Mouse (Mus musculus) layer of hippocampus, postnatal 10 days (tissue): ENCODE data around the gene Yaf2. TPM values are rescaled to one million over a fixed set of nuclear protein-coding genes. Genes with fewer than 3 reads are reported as not detected.
"Not testable (repeated sequence)": the region's sequence is repeated elsewhere in the genome, so short reads cannot be mapped to it uniquely, and the experiment has no call there.

Experiments
- DNase-seq, 2 experiments: peaks; one replicate each; pipeline ENCODE4 v3.0.0; 2021; ENCODE audit warnings: low spot score in 2 of 2
- long read RNA-seq: library from polyadenylated mRNA; stranded (forward); transcript quantifications from one replicate; pipeline ENCODE4 v2.0.0, GENCODE M21; 2023
- total RNA-seq, 2 experiments: library from RNA; stranded (reverse); gene quantifications; 2 replicates each; pipeline ENCODE4 v1.2.3; 2021

The Yaf2 gene
- 10 to 100 TPM; 79.8 to 84.7 TPM for total RNA-seq
- long read RNA-seq, transcript Yaf2-202 (5 exons, 1,870 nt): minor isoform, 96 of 253 reads
- long read RNA-seq, transcript Yaf2-201 (4 exons, 1,676 nt): major isoform, 129 of 253 reads
- long read RNA-seq, partial matches to known transcripts: 26 of 253 reads
- long read RNA-seq, other reads (novel, unspliced or antisense): 2 of 253 reads

DNA sequence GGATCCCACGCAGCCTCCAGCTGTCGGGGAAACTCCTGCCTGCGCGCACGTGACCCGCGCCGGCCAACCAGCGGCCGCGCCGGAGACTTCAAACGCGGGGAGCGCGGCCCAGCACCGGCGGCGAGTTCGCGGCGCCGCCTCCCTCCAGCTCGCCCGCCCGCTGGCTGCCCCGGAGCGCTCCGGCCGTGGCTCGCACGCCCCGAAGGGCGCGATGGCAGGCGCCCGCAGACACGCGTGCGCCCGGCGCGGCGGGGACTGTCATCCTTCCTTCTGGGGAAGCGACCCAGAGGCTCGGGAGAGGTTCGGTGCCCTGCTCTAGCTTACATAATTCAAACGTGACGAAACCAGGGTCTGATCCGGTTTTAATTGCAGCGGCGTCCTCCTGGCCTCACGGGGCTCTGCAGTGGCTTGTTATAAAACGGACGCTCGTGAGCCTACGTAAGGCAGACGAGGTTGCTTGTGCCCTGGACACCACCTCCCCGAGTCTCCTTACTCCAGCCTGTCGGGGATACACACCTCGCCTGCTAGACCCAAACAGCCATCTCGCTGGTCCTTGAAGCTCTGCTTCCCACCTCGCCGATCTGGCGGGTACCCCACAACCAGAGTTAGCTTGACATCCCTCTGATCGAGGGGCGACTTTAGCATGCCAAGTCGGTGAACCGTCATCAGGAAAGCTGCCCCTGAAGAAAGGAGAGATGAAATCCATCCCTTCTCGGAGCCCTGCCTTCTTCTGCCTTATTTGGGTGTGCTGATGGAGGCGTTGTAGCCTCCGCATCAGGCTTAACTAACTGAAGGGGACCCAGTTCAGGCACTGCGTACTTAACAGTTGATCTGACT lies at the start of gene Yaf2:
Gene Yaf2, minus strand, starts transcription at position 11 of the 837 bp plus-strand sequence.
- peak; percentile 75 to 87 for DNase-seq

- no peak for DNase-seq
Observed at GRCm38 (mm10) chr15:93381337-93381736, 44.6 kb upstream of the Yaf2 start.

- DNase-seq: no peak
Observed at GRCm38 (mm10) chr15:93379177-93379576, 42.4 kb upstream of the Yaf2 start.

DNA sequence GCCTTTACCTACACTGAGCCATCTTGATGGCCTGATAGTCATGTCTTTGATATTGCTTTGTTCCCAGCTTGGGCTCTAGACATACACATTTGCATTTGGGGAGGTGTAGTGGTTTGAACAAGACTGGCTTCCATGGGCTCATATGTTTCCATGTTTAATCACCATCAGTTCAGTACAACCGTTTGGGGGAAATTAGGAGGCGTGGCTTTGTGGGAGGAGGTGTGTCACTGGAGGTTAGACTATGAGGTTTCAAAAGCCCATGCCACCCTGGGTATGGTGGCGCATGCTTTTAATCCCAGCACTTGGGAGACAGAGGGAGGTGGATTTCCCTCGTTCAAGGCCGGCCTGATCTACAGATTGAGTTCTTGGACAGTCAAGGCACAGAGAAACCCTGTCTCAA lies 39.0 kb upstream of the Yaf2 start:
- DNase-seq: no peak

DNA sequence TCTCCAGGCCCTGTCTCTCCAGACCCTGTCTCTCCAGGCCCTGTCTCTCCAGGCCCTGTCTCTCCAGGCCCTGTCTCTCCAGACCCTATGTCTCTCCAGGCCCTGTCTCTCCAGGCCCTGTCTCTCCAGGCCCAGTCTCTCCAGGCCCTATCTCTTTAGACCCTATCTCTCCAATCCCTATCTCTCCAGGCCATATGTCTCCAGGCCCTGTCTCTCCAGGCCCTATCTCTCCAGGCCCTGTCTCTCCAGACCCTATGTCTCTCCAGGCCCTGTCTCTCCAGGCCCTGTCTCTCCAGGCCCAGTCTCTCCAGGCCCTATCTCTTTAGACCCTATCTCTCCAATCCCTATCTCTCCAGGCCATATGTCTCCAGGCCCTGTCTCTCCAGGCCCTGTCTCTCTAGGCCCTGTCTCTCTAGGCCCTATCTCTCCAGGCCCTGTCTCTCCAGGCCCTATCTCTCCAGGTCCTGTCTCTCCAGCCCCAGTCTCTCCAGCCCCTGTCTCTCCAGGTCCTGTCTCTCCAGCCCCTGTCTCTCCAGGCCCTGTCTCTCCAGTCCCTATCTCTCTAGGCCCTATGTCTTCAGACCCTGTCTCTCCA lies 35.9 kb upstream of the Yaf2 start:
- not testable (repeated sequence) for DNase-seq

DNA sequence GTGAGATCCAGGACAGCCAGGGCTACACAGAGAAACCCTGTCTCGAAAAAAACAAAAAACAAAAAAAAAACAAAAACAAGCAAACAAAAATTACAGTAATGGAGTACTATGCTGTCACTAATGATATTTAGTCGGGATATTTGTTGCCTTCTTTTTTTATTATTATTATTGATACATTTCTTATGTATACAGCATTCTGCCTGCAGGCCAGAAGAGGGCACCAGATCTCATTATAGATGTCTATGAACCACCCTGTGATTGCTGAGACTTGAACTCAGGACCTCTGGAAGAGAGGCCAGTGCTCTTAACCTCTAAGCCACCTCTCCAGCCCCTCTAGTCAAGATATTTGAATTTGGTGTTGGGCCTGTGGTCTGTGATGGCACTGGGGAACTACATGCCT lies 35.1 kb upstream of the Yaf2 start:
- DNase-seq: no peak

DNA sequence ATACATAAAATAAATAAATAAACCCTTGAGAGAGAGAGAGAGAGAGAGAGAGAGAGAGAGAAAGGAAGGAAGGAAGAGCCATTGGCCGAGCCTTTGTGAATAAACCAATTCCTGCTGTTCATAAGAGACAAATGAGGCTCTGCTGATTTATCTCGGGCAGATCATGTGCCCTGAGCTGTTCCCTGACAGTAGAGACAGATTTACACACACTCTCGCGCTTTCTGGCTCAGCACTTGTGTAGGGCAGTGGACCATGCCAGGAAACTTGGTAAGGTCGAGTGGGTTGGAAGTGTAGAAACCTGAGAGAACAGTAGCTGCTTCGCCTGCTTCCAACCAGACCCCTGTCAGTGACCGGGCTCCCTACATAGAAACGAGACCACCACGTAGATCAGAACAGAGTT lies 31.8 kb upstream of the Yaf2 start:
- DNase-seq: no peak

DNA sequence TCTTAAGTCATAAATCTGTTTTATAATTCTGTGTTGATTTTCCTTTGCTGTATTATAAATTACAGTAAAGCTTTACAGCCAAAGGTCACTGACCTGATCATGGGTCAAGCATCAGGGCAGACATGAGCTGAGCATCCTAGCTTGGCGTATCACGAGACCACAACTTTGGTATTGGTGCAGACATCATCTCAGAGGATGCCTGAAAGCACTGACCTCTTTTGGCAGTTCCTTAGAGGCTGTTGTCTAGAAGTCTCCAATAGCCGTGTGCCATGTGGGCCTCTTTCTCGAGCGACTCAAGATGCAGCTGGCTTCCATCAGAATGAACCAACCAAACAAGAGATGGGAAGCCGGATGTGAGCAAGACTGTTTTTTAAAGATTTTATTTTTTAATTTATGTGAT lies 28.8 kb upstream of the Yaf2 start:
- no peak for DNase-seq

- no peak for DNase-seq
Observed at GRCm38 (mm10) chr15:93358346-93359095, 21.8 kb upstream of the Yaf2 start.

DNA sequence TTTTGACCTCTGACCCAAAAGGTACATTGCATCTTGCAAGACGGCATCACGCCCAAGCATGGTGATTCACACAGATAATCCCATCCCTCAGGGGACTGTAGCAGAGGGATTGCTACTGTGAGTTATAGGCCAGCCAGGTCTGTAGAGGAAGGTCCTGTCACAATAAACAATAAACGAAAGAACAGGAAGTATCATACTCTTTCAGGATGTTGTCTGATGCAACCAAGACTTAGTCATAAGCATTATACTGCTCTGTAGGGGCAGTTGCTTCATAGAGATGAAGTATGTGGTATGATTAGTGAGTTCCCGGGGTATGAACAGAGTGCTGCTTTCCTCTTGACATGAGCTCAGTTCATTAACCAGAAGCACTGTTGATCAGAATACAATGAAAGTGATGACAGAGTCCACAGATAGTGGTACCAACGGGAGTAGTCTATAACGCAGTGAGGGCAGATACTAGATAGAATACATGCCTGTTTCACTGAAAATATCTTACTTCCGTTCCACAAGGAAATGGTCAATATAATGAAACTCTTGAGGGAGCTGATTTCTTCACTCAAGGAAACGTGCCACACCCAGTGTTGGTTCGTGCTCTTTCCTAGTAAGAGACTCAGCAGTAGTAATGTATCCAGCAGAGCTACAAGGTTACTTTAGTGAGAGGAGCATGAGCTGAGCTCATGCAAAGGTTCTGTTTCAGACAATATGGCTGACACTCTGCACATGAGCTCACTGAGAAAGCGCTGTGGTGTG lies 4.1 kb upstream of the Yaf2 start:
- DNase-seq: no peak

DNA sequence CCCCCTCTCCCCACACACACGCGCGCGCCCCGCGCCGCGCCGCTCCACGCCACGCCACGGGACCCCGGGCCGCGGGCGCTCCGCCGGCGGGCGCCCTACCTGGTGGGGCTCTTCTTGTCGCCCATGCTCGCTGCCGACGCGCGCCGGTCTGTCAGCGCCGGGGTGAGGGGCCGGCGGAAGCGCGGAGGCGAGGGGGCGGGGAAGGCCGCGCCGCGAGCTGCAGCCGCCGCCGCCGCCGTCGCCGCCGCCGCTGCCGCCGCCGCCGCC lies 144 bp downstream of the Yaf2 start:
- DNase-seq: no peak

GRCm38 (mm10) chr15:93335821-93336657 lies 696 bp downstream of the Yaf2 start:
- peak; percentile 48 to 63 for DNase-seq

DNA sequence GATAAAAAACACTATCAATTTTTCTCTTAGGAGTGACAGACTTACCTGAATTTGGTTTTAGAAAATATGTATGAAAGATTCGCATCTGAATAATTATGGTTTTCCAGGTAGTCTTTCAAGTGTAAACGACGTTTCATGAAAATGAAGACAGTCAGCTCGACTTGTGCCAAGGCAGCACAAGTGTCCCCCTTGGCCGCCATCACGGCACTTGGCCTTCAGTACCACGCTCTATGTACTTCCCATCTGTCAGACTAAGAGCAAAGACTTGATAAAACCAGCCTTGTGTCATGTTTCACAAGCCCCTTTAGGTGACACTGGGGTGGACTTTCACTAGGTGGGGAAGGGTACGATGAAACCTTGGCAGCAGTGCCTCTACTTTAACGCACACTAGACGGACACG lies 5.5 kb downstream of the Yaf2 start:
- no peak for DNase-seq

- DNase-seq: no peak
Observed at GRCm38 (mm10) chr15:93327235-93327634, 9.5 kb downstream of the Yaf2 start.

GRCm38 (mm10) chr15:93326651-93327050 lies 10.1 kb downstream of the Yaf2 start:
- DNase-seq: no peak

DNA sequence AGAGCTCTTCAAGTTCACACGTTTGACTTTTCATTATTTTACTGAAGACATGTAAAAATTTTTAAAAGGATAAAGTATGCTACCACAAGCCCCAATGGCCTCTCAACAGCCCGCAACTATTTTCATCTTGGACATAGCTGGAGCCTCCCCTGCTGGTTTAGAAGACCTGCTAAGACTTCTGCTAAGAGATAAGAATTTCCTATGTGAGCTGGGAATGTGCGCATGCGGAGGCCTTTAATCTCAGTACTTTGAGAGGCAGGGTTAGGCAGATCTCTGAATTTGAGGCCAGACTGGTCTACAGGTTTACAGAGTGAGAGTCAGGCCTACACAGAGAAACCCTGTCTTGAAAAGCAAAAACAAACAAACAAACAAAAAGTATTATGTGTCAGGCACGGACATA lies 11.4 kb downstream of the Yaf2 start:
- DNase-seq: no peak

DNA sequence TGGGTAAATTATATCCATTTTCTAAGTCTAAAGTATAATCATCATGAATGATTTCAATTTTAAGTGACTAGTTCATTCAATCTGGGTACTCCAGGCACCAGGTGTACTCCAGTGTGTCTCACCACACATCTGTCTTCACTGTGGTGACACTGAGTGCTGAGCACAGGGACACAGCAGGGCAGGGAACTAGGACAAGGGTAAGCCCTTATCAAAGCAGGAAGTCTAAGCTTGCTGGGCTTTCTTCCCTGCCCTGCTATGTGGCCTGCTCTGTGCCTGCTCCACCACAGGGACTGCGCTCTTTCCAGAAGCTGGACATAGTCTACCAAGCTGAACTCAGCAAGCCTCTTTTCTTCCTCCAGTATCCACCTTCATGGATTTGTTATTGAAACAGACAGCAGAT lies 18.0 kb downstream of the Yaf2 start:
- DNase-seq: no peak

GRCm38 (mm10) chr15:93310304-93310703 lies 26.4 kb downstream of the Yaf2 start:
- not testable (repeated sequence) for DNase-seq

DNA sequence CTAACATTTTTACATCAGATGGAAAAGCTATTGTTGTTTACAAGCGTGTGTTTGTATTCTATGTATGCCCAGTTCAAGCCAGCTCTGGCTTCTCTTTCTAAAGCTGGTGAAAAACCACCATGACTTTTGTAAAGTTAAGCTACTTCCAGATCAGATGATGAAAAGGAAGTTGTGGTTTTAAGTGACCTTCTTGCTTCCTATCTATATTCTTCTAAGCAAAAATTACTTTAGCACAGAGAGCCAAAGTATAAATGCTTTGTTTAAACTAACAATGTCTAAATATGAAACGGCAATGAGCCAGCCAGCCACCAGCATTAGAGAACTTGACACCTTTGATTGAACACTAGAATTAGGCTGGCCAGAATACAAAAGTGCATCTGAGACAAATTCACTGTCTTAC lies 38.5 kb downstream of the Yaf2 start:
- DNase-seq: no peak

- DNase-seq: no peak
Observed at GRCm38 (mm10) chr15:93294483-93294882, 42.3 kb downstream of the Yaf2 start.
